In the genomic region with DNA sequence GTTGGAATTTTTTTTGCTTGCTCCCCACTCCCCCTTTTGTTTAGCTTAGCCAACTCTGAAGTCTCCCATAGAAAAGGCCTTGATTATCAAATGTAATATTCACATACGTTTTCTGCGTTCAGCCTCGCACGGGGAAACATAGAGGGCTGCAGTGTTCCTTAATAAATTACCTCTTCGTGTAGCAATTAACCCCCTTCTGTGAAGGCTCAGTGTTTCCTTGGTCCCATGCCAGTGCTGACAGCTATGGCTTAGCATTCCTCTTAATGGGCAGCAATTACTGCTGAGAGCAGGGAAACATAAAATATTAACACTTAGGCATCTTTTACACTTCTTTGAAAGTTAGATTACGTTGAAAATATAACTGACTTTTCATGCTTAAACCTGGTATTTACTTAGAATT, we compare ENCODE assay signal across 10 mouse cellular contexts.
A peak's percentile ranks its signal among the peaks of the same experiment; 100 is the strongest.
DNase-seq lines count a peak whose midpoint lies in the region; ATAC-seq and TF ChIP-seq lines count a peak whose summit lies in the region.
"Had no signal": no experiment of that assay in that cellular context is flagged by ENCODE, and none has a peak within 500 bp of the region (broad histone marks: within the 10 kb centered on the region; RNA-seq: fewer than 3 reads in every experiment).

No protein-coding gene starts in this region.

- no peak overlapping the region for H3K4me3 ChIP-seq in kidney, adult 2 months (ENCODE audit: insufficient read depth, low read depth, low read length)
- H3K4me3 ChIP-seq in kidney, embryonic 15.5 days (replicated peaks): no peak overlapping the region
- H3K4me3 ChIP-seq in limb, embryonic 11.5 days (ENCODE audit: low read depth, low read length): no peak overlapping the region
- H3K4me3 ChIP-seq: layer of hippocampus, adult 2 months had no signal

- TF ChIP-seq CTCF in kidney, adult 2 months (conservative IDR thresholded peaks at IDR 0.05; ENCODE audit: insufficient read depth, insufficient read length, low read depth, low read length): no peak

- no peak overlapping the region for H3K4me2 ChIP-seq in kidney, embryonic 15.5 days
- H3K4me2 ChIP-seq in limb, embryonic 11.5 days (ENCODE audit: low read depth, severe bottlenecking): no peak overlapping the region

- H3K27ac ChIP-seq in kidney, adult 2 months (ENCODE audit: insufficient read depth, low read depth, low read length): no peak overlapping the region
- no peak overlapping the region for H3K27ac ChIP-seq in kidney, embryonic 15.5 days
- no peak overlapping the region for H3K27ac ChIP-seq in limb, embryonic 11.5 days (replicated peaks; ENCODE audit: low read depth, low read length)
- H3K27ac ChIP-seq: layer of hippocampus, adult 2 months had no signal

- TF ChIP-seq POLR2A in kidney, adult 2 months (IDR thresholded peaks at IDR 0.05; ENCODE audit: low read depth, low read length): no peak

- no peak overlapping the region for H3K9ac ChIP-seq in kidney, embryonic 15.5 days
- H3K9ac ChIP-seq in limb, embryonic 11.5 days (ENCODE audit: low read length): no peak overlapping the region

- no peaks in the 10 kb centered on the region for H3K9me3 ChIP-seq in kidney, embryonic 15.5 days (replicated peaks)
- no peaks in the 10 kb centered on the region for H3K9me3 ChIP-seq in limb, embryonic 11.5 days (ENCODE audit: control insufficient read depth, low read length)

- intact Hi-C loops in left cerebral cortex, postnatal 36 days (cut with DNase I): no loop called here

- H3K27me3 ChIP-seq in kidney, adult 2 months (replicated peaks; ENCODE audit: control insufficient read depth, insufficient read depth, low read length): peaks cover 1% of the 10 kb centered on the region; the same call in 1 of the 2 replicates
- no peaks in the 10 kb centered on the region for H3K27me3 ChIP-seq in kidney, embryonic 15.5 days
- no peaks in the 10 kb centered on the region for H3K27me3 ChIP-seq in limb, embryonic 11.5 days (ENCODE audit: control insufficient read depth, insufficient read depth, low read length)

- H3K36me3 ChIP-seq in kidney, adult 2 months (ENCODE audit: control insufficient read depth, insufficient read depth, low read length): no peaks in the 10 kb centered on the region
- no peaks in the 10 kb centered on the region for H3K36me3 ChIP-seq in kidney, embryonic 15.5 days
- H3K36me3 ChIP-seq in limb, embryonic 11.5 days (ENCODE audit: control insufficient read depth, insufficient read depth, low read length): no peaks in the 10 kb centered on the region

- peak; percentile 43 for DNase-seq in kidney, adult 2 months
- peak; percentile 10 for DNase-seq in right cerebral cortex, postnatal 4 days
- no peak for DNase-seq in right cerebral cortex, postnatal 25 days
- peak; percentile 61 for DNase-seq in limb, embryonic 11.5 days (ENCODE audit: low spot score)
- DNase-seq in thymus, postnatal 25 days: no peak
- no peak for DNase-seq in left cerebral cortex, postnatal 36 days (ENCODE audit: low spot score in 2 of 2)
- DNase-seq: cerebellum, adult 8-10 months; right cerebral cortex, adult 18-20 months had no signal

- ATAC-seq in kidney, embryonic 15.5 days (replicated peaks; ENCODE audit: low FRiP score): no peak
- peak; percentile 35; the same call in 1 of the 2 replicates for ATAC-seq in limb, embryonic 11.5 days (ENCODE audit: insufficient number of reproducible peaks, low FRiP score, low TSS enrichment, low read depth)

- peaks cover 3% of the 10 kb centered on the region; the same call in 1 of the 2 replicates for H3K4me1 ChIP-seq in kidney, adult 2 months (ENCODE audit: control insufficient read depth, insufficient read depth, low read length)
- peaks cover 6% of the 10 kb centered on the region; the same call in 1 of the 2 replicates for H3K4me1 ChIP-seq in kidney, embryonic 15.5 days
- 0 out of 2 replicates have a peak, but pooled peaks cover 13% of the 10 kb centered on the region for H3K4me1 ChIP-seq in limb, embryonic 11.5 days (ENCODE audit: control insufficient read depth, insufficient read depth, low read length)

- WGBS in kidney, adult 2 months: 22% methylated on average over 6 of the region's 6 CpGs
- 51% methylated on average over 6 of the region's 6 CpGs for WGBS in kidney, embryonic 15.5 days
- 12% methylated on average over 6 of the region's 6 CpGs for WGBS in limb, embryonic 11.5 days

Comparison
In these comparisons a context has a peak if more than half of its experiments do, and no peak if none do; other contexts are left out.
1. DNase-seq: peak in kidney, adult 2 months (single experiment), right cerebral cortex, postnatal 4 days (single experiment) and limb, embryonic 11.5 days (single experiment); none in right cerebral cortex, postnatal 25 days (single experiment), thymus, postnatal 25 days (single experiment) and left cerebral cortex, postnatal 36 days (0 of 2).